Mouse (Mus musculus) stomach, embryonic 14.5 days (tissue): ENCODE measurements around the gene Krt33b. TPM values are rescaled to one million over a fixed set of nuclear protein-coding genes. Genes with fewer than 3 reads are reported as not detected.
A peak's percentile ranks its signal among the peaks of the same experiment; 100 is the strongest.

Experiments used
- ATAC-seq: fragments of 200-750 bp; cut with Nextera tagmentation; 2 replicates; pipeline ENCODE4 v1.8.0; 2017; ENCODE audit warnings: low read depth, moderate TSS enrichment; ENCODE audit not compliant: insufficient number of reproducible peaks, insufficient read depth, low FRiP score
- H3K27ac ChIP-seq: fragments of 300-500 bp; sonication (generic); 2 replicates; pipeline ENCODE4 v1.5.1; 2014; ENCODE audit warnings: mild to moderate bottlenecking, low read length, moderate library complexity, mixed read lengths
- H3K27me3 ChIP-seq: fragments of 300-500 bp; sonication (generic); 2 replicates; pipeline ENCODE4 v1.6.1; 2014; ENCODE audit warnings: low read length, control low read depth, mixed read lengths; ENCODE audit not compliant: control insufficient read depth, insufficient read depth
- H3K36me3 ChIP-seq: fragments of 300-500 bp; sonication (generic); 2 replicates; pipeline ENCODE4 v1.6.1; 2014; ENCODE audit warnings: mild to moderate bottlenecking, control low read depth, low read length, moderate library complexity, mixed read lengths; ENCODE audit not compliant: control insufficient read depth, insufficient read depth
- H3K4me1 ChIP-seq: fragments of 300-500 bp; sonication (generic); 2 replicates; pipeline ENCODE4 v1.6.1; 2014; ENCODE audit warnings: low read length, control low read depth, mixed read lengths; ENCODE audit not compliant: control insufficient read depth, insufficient read depth
- H3K4me2 ChIP-seq: fragments of 300-500 bp; sonication (generic); replicated peaks from 2 replicates; pipeline ENCODE4 v1.6.1; 2014; ENCODE audit warnings: low read depth, low read length, control low read depth
- H3K4me3 ChIP-seq: fragments of 300-500 bp; sonication (generic); 2 replicates; pipeline ENCODE4 v1.5.1; 2014; ENCODE audit warnings: low read depth, low read length, control low read depth
- H3K9ac ChIP-seq: fragments of 300-500 bp; sonication (generic); replicated peaks from 2 replicates; pipeline ENCODE4 v1.6.1; 2014; ENCODE audit warnings: low read depth, mild to moderate bottlenecking, control low read depth, low read length, moderate library complexity, mixed read lengths
- H3K9me3 ChIP-seq: fragments of 300-500 bp; sonication (generic); 2 replicates; pipeline ENCODE4 v1.6.1; 2016; ENCODE audit warnings: low read depth, low read length, control low read depth; ENCODE audit not compliant: control insufficient read depth
- WGBS: fragments of 180-500 bp; shearing (Covaris S2); extraction: QIAGEN DNeasy Blood & Tissue Kit; methylation state at CpG from one replicate; pipeline ENCODE4 v1.1.7; 2014; 5-methylcytosine and 5-hydroxymethylcytosine counted together
- polyA plus RNA-seq: library from polyadenylated mRNA; unstranded; fragments of >200 nt; fragmentation: Nextera tagmentation; extraction: Ambion mirVana; gene quantifications from 2 replicates; pipeline ENCODE4 v1.2.1, GENCODE M21; 2014

Gene Krt33b
- polyA plus RNA-seq: 0.26 TPM in 1 of 2 replicates, not detected in the other

DNA sequence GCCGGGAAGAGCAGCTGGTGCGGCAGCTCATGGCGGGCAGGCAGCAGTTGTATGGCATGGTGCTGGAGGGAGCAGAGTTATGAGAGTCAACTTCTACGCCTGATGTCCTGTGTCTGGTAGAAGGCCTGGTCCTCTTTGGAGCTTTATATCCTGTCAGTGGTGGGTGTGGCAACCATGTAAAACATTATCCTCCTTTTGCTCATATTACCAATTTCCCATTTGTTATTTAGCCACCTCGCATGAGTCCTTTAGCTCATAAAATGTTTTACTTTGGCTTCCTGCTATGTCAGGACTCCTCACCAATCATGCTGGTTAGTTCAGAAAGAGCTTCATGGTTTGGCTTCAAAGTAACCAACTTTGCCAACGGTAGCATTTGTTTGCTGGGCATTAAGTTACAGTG is at the start of gene Krt33b:
Gene Krt33b, minus strand, starts transcription at position 101 of the 400 bp plus-strand sequence.
- Histone ChIP-seq H3K4me1 (no peaks in the 10 kb centered on the region), H3K9ac (no peak within 1 kb of the TSS), H3K4me3 (no peak within 1 kb of the TSS), H3K27ac (no peak within 1 kb of the TSS), H3K36me3 (no peaks in the 10 kb centered on the region), H3K9me3 (no peaks in the 10 kb centered on the region), H3K27me3 (no peaks in the 10 kb centered on the region), H3K4me2 (no peak within 1 kb of the TSS)
- no peak for ATAC-seq
- WGBS: 88% methylated on average over 6 of the region's 6 CpGs

- Histone ChIP-seq H3K27ac (peak overlapping the region; percentile 62; the same call in 1 of the 2 replicates), H3K4me2 (no peak overlapping the region), H3K27me3 (no peaks in the 10 kb centered on the region), H3K4me1 (no peaks in the 10 kb centered on the region), H3K4me3 (no peak overlapping the region), H3K36me3 (no peaks in the 10 kb centered on the region), H3K9me3 (no peaks in the 10 kb centered on the region), H3K9ac (no peak overlapping the region)
- 50% methylated on average over 1 of the region's 1 CpGs for WGBS
- ATAC-seq: no peak
These were observed 44.2 kb upstream of the Krt33b start for GRCm38 (mm10) chr11:100073873-100074272.

DNA sequence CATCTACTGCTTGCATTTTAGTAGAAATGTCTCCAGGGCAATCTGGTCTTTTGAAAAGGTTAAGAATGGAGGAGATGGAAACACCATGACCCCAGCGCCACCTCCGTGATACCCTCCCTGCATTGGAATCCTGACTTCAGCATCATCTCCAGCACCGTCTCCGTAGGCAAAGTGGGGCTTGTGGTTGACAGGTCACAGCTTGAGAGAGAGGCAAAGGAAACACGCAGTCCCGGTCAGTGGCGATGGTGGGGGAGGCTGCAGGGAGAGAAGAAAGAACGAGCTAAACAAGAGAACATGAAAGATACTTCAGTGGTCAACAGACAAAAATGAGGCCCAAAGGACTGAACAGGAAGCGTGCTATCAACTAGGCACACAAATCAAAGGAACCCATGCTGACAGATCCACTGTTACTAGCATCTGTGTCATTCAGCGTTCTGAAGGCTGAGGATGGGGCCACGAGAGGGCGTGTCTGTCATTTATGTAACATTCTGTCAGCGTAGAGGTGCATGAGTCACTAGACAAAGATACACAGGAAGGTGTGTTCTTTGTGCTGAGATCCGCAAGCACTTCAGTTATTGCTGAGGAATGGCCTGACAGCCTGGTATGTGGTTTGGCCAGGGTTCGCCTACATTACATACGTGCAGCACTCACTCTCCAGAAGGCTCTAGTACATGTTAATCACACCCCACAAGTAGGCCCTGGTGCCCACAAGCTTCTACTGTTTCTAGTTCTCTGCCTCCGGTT is 37.8 kb upstream of the Krt33b start:
- peak; percentile 69; the same call in 1 of the 2 replicates for ATAC-seq

GRCm38 (mm10) chr11:100066236-100067010 is 36.8 kb upstream of the Krt33b start:
- no peak for ATAC-seq
- WGBS: 79% methylated on average over 12 of the region's 12 CpGs
- no peak overlapping the region; the same call in 1 of the 2 replicates for H3K27ac ChIP-seq

More for the DNA sequence above, 37.8 kb upstream of the Krt33b start:
- no peaks in the 10 kb centered on the region for H3K9me3 ChIP-seq
- no peak overlapping the region for H3K4me3 ChIP-seq
- H3K4me2 ChIP-seq: no peak overlapping the region
- H3K36me3 ChIP-seq: no peaks in the 10 kb centered on the region
- no peaks in the 10 kb centered on the region for H3K4me1 ChIP-seq
- no peak overlapping the region for H3K9ac ChIP-seq
- no peaks in the 10 kb centered on the region for H3K27me3 ChIP-seq
- no peak overlapping the region for H3K27ac ChIP-seq
- 67% methylated on average over 17 of the region's 17 CpGs for WGBS

GRCm38 (mm10) chr11:100058875-100059274 is 29.2 kb upstream of the Krt33b start:
- H3K4me2 ChIP-seq: no peak overlapping the region
- H3K4me1 ChIP-seq: no peaks in the 10 kb centered on the region
- H3K9ac ChIP-seq: no peak overlapping the region
- H3K36me3 ChIP-seq: no peaks in the 10 kb centered on the region
- H3K4me3 ChIP-seq: no peak overlapping the region
- WGBS: 78% methylated on average over 8 of the region's 8 CpGs
- H3K27ac ChIP-seq: no peak overlapping the region
- ATAC-seq: no peak
- H3K27me3 ChIP-seq: no peaks in the 10 kb centered on the region
- no peaks in the 10 kb centered on the region for H3K9me3 ChIP-seq

More at GRCm38 (mm10) chr11:100066236-100067010, 36.8 kb upstream of the Krt33b start:
- no peaks in the 10 kb centered on the region for H3K36me3 ChIP-seq
- no peak overlapping the region for H3K4me3 ChIP-seq
- H3K27me3 ChIP-seq: no peaks in the 10 kb centered on the region
- no peaks in the 10 kb centered on the region for H3K9me3 ChIP-seq
- no peak overlapping the region for H3K4me2 ChIP-seq
- no peak overlapping the region for H3K9ac ChIP-seq
- no peaks in the 10 kb centered on the region for H3K4me1 ChIP-seq

DNA sequence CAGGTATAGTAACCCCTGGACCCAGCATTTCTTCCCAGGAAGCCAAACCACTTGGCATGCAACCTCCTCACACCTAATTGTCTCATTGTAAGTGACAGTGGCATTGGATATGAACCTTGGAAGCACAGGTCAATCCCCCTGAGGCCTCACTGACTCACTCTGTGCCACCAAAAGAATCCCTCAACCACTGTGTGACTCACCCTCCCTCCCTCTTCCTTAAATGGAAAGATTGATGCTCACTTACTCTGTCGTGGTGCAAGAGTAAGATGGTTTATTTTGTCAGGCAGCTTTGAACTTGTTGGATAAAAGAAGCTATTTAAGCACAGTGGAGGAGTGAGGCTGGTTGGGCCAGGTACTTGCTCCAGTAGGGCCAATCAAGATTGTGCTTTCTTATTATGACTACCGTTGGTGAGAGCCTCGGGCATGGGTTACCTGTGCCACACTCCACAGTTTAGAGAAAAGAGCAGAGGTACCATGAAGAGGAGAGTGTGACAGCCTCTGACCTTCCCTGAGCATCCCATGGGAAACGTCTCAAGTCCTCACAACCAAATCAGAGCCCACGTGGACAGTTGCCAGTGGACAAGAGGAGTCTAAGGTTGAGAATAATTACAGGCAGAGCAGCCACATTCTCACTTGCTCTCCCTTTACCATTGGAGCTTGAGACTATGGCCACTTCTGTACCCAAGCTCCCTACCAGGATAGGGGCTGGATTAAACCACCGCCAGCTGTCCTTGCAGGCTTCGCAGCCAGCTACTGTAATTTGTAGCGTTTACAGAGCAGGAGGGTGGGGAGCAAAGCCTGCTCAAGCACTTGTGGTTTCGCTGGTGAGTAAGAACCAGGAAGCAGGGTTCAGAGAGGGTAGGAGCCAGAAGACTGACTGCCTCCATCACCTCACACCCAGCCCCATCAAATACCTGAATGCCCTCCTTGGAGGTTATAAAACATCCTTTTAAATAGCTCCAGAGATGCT is 26.3 kb upstream of the Krt33b start:
- H3K27ac ChIP-seq: no peak overlapping the region
- no peaks in the 10 kb centered on the region for H3K27me3 ChIP-seq
- H3K9me3 ChIP-seq: no peaks in the 10 kb centered on the region
- H3K4me3 ChIP-seq: no peak overlapping the region
- H3K36me3 ChIP-seq: no peaks in the 10 kb centered on the region
- no peak overlapping the region for H3K9ac ChIP-seq
- H3K4me1 ChIP-seq: no peaks in the 10 kb centered on the region
- 57% methylated on average over 9 of the region's 9 CpGs for whole genome bisulfite sequencing
- peak; percentile 23; the same call in 1 of the 2 replicates for ATAC-seq
- no peak overlapping the region for H3K4me2 ChIP-seq

GRCm38 (mm10) chr11:100050451-100050850 is 20.8 kb upstream of the Krt33b start, which contains the start of gene Krt31:
Krt31 (minus strand) TSS chr11:100050551.
- Histone ChIP-seq H3K27me3 (no peaks in the 10 kb centered on the region), H3K36me3 (no peaks in the 10 kb centered on the region), H3K4me1 (no peaks in the 10 kb centered on the region), H3K9me3 (no peaks in the 10 kb centered on the region), H3K9ac (no peak within 1 kb of the TSS), H3K4me2 (no peak within 1 kb of the TSS), H3K27ac (no peak within 1 kb of the TSS), H3K4me3 (no peak within 1 kb of the TSS)
- WGBS: 69% methylated on average over 3 of the region's 3 CpGs
- no peak for ATAC-seq

- Histone ChIP-seq H3K4me2 (no peak overlapping the region), H3K9ac (no peak overlapping the region), H3K27me3 (no peaks in the 10 kb centered on the region), H3K27ac (no peak overlapping the region), H3K36me3 (no peaks in the 10 kb centered on the region), H3K4me3 (no peak overlapping the region), H3K4me1 (no peaks in the 10 kb centered on the region), H3K9me3 (no peaks in the 10 kb centered on the region)
- no peak for ATAC-seq
- 84% methylated on average over 2 of the region's 2 CpGs for WGBS
These were observed 17.5 kb upstream of the Krt33b start for GRCm38 (mm10) chr11:100047193-100047592.
